Mouse (Mus musculus) erythroblast, embryonic 14.5 days (primary cell): Measurements from ENCODE around the gene Lrrc2.

Experiments
- GATA1 ChIP-seq: IDR thresholded peaks from 2 replicates; pipeline ENCODE4 v1.6.1; 2012; ENCODE audit warnings: low read length, inconsistent platforms, mixed read lengths
- TAL1 ChIP-seq: IDR thresholded peaks from 3 replicates; pipeline ENCODE4 v1.6.1; 2012; ENCODE audit warnings: low read length, inconsistent platforms, mixed read lengths

GRCm38 (mm10) chr9:110985951-110986350, 34.6 kb downstream of the Lrrc2 start:
- TF ChIP-seq TAL1 (no peak), GATA1 (no peak)
